Mouse (Mus musculus): ENCODE results near the gene Adad2. TPM values are rescaled to one million over a fixed set of nuclear protein-coding genes. Genes with fewer than 3 reads are reported as not detected.

Adad2 gene
- total RNA-seq, 2 experiments from 2014 or later = not detected

- ATAC-seq (replicated peaks; ENCODE audit: poor library complexity, severe bottlenecking) = no peak
These were observed 24.2 kb downstream of the Adad2 start for GRCm38 (mm10) chr8:119636766-119637165.

GRCm38 (mm10) chr8:119637381-119637780 lies 24.8 kb downstream of the Adad2 start:
- ATAC-seq (replicated peaks; ENCODE audit: poor library complexity, severe bottlenecking) = no peak

DNA sequence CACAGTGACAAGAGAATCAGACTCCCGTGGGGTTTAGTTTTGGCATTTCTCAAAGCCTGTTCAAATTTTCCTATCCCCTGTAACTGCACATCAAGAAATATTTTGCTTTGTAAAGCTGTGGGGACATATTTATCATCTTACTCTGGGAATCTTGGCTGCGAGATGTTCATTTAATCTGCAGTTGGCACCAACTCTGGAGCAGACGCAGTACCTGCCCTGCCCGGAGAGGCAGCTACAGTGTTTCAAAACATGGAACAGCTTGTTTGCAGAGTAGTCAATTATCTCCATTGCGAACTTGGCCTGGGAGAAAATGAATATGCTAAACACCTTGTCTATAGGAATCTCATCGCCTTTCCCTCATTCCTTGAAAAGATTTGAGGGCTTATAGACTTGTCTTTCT lies 25.7 kb downstream of the Adad2 start:
- ATAC-seq (replicated peaks; ENCODE audit: poor library complexity, severe bottlenecking) = no peak

- ATAC-seq (replicated peaks; ENCODE audit: poor library complexity, severe bottlenecking) = no peak
These were observed 27.3 kb downstream of the Adad2 start for GRCm38 (mm10) chr8:119639798-119640197.

- no peak for ATAC-seq (replicated peaks; ENCODE audit: poor library complexity, severe bottlenecking)
These were observed 28.5 kb downstream of the Adad2 start for GRCm38 (mm10) chr8:119641058-119641457.

GRCm38 (mm10) chr8:119642960-119643359 lies 30.4 kb downstream of the Adad2 start:
- ATAC-seq (replicated peaks; ENCODE audit: poor library complexity, severe bottlenecking) = no peak

DNA sequence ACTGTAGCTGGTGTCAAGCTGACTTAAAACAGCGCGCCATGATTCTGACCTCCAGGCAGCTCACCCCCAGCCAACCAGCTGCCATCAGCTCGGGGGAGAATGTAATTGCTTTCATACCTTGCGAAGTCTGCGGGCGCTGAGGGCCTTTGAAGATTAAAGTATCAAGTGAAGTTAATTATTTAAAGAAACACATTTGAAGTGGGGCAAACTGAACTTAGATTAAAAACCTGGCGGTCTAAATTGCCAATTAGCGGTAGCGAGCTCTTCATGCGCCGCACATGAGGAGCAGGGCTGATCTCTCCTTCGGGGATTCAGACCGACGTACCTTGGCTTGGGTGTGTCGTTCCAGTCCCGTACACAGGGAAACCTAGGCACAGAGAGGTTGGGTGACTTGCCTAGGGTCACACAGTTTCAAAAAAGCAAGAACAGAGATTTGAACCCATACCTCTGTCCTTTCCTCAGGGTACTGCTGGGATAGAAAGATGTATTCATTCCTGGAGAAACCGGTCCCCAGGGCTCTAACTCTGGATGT lies 31.9 kb downstream of the Adad2 start:
- no peak for ATAC-seq (replicated peaks; ENCODE audit: poor library complexity, severe bottlenecking)

GRCm38 (mm10) chr8:119644981-119645597 lies 32.5 kb downstream of the Adad2 start:
- ATAC-seq (replicated peaks; ENCODE audit: poor library complexity, severe bottlenecking) = no peak

DNA sequence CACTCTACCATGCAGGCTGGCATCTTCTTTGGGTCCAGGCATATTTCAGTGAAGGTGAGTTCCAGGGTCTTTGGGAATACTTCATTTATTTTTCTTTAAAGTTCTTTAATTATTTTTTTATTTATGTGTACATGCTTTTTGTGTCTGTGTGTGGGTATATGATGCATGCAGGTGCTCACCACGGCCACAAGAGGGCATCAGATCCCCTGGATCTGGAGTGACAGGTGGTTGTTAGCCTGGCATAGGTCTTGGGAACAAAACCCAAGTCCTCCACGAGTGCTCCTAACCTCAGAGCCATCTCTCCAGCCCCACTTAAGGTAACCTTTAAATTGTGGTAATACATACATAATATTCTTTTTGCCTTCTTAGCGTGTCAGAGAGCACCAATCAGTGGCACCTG lies 33.6 kb downstream of the Adad2 start:
- no peak for ATAC-seq (replicated peaks; ENCODE audit: poor library complexity, severe bottlenecking)

DNA sequence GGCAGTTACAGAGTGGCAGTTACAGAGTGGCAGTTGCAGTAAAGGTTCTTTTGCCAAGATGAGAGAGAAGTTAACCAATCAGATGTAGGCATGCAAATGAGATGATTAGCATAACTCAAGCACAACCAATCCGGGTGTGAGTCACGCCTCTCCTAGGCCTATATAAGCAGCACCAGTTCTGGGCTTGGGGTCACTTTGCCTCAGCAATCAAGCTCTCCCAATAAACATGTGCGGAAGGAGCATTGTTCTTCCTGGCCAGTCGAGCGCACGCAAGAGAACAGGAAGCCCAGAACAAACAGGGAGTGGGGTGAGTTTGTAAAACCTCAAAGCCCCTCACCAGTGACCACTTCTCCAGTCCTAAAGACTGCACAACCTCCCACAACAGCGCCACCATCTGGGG lies 34.3 kb downstream of the Adad2 start:
- no peak for ATAC-seq (replicated peaks; ENCODE audit: poor library complexity, severe bottlenecking)

- ATAC-seq (replicated peaks; ENCODE audit: poor library complexity, severe bottlenecking) = no peak
These were observed 38.8 kb downstream of the Adad2 start for GRCm38 (mm10) chr8:119651324-119651723.

GRCm38 (mm10) chr8:119656709-119657464 lies 44.3 kb downstream of the Adad2 start:
- 0 out of 2 replicates have a peak, but pooled peaks have one; percentile 42 for ATAC-seq (replicated peaks; ENCODE audit: poor library complexity, severe bottlenecking)

DNA sequence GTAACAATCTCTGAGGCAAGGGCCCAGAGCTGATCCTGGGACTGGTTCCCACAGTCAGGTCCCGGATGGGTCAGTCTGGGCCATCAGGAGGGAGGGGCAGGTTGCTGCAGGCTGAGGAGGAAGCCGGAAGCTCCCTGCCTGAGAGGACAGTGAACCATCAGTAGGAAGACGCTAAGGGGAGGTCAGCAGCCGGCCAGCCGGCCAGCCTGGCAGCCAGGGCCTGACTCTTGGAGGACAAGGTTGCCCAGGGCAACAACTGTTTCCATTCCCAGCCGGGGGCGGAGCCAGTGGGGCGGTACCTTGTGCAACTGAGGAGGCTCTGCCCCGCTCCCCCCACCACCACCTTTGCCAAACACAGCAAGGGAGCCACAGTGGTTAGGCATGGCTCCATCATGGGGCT lies 48.5 kb downstream of the Adad2 start:
- no peak for ATAC-seq (replicated peaks; ENCODE audit: poor library complexity, severe bottlenecking)

DNA sequence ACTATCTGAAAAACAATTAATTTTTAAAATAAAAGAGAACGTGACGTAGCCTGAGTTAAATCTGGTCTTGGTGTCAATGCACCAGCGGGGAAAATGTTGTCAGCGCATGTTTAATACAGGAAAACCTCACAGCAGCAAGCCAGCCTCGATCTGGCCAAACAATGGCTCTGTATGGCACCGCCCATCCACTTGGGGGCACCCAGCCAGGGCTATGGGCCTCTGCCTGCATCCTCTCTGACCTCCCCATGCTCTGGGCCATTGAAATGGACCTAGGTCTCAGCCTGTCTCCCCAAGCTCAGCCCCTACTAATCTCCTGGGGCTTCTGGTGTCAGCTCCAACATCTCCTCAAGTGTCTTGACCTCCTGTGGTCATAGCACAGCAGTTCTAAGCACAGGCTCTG lies 49.3 kb downstream of the Adad2 start:
- no peak for ATAC-seq (replicated peaks; ENCODE audit: poor library complexity, severe bottlenecking)

DNA sequence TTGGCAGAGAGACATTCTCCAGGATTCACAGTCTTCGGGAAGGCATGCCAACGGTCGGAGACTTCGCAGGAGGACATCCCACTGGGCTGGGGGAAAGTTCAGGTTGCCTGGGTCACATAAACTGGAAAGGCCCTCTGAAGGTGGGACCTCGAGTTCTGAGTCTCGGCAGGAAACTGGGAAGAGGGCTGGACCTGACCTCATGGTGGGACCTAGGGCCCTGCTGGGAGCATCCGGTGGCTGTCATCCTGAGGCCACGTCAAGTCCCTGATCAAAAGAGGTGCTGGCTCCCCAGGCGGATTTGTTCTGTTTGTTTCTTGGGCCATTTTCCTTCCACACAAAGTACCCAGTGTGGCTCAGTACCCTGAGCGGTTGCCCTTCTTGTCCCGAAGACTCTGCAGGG lies 50.9 kb downstream of the Adad2 start:
- no peak for ATAC-seq (replicated peaks; ENCODE audit: poor library complexity, severe bottlenecking)

DNA sequence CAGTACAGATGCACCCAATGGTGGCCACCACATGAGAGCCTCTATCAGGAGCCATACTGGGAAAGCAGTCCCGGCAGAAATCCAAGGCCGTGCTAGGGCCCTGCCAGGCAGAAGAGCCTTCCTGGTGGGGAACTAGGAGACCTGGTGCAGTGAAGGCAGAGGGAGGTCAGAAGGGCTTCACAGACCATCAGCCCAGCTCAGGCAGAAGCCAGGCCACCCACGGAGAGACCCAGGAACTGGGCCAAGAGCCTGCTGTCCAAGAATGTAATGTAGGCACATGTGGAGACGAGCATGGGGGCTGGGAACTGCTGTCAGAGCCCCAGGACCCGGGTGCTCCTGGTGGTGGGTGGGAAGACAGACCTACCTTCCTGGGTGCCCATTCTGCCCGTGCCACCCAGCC lies 52.7 kb downstream of the Adad2 start:
- no peak for ATAC-seq (replicated peaks; ENCODE audit: poor library complexity, severe bottlenecking)

Other genes starting within 250 kb of the Adad2 start
- gene Mlycd, start 217.9 kb upstream of the Adad2 start, total RNA-seq (2014; fragmentation: Nextera tagmentation) = 15.5 and 17.4 TPM in 2 replicates
- 10.4 and 11.1 TPM in 2 replicates for gene Mlycd, start 217.9 kb upstream of the Adad2 start, total RNA-seq (2017)
- gene Osgin1, start 178.6 kb upstream of the Adad2 start, total RNA-seq (2014; fragmentation: Nextera tagmentation) = 1.0 and 4.3 TPM in 2 replicates
- 0.93 and 1.8 TPM in 2 replicates for gene Osgin1, start 178.6 kb upstream of the Adad2 start, total RNA-seq (2017)
- gene Necab2, start 166.0 kb upstream of the Adad2 start, total RNA-seq (2014; fragmentation: Nextera tagmentation) = not detected in 2 replicates
- gene Necab2, start 166.0 kb upstream of the Adad2 start, total RNA-seq (2017) = not detected in 2 replicates
- gene Slc38a8, start 111.0 kb upstream of the Adad2 start, total RNA-seq (2014; fragmentation: Nextera tagmentation) = not detected in 2 replicates
- gene Slc38a8, start 111.0 kb upstream of the Adad2 start, total RNA-seq (2017) = not detected in 2 replicates
- gene Mbtps1, start 54.0 kb upstream of the Adad2 start, total RNA-seq (2014; fragmentation: Nextera tagmentation) = 56.5 and 57.3 TPM in 2 replicates
- gene Mbtps1, start 54.0 kb upstream of the Adad2 start, total RNA-seq (2017) = 44.0 and 46.6 TPM in 2 replicates
- 23.8 and 29.1 TPM in 2 replicates for gene Hsdl1, start 37.6 kb upstream of the Adad2 start, total RNA-seq (2014; fragmentation: Nextera tagmentation)
- 34.7 and 50.2 TPM in 2 replicates for gene Hsdl1, start 37.6 kb upstream of the Adad2 start, total RNA-seq (2017)
- not detected in 2 replicates for gene Dnaaf1, start 37.5 kb upstream of the Adad2 start, total RNA-seq (2014; fragmentation: Nextera tagmentation)
- gene Dnaaf1, start 37.5 kb upstream of the Adad2 start, total RNA-seq (2017) = 0.13 TPM in 1 of 2 replicates, not detected in the other
- 3.0 and 13.8 TPM in 2 replicates for gene Taf1c, start 7.5 kb upstream of the Adad2 start, total RNA-seq (2014; fragmentation: Nextera tagmentation)
- gene Taf1c, start 7.5 kb upstream of the Adad2 start, total RNA-seq (2017) = 6.8 and 11.0 TPM in 2 replicates
- not detected in 2 replicates for gene Kcng4, start 22.9 kb downstream of the Adad2 start, total RNA-seq (2014; fragmentation: Nextera tagmentation)
- not detected in 2 replicates for gene Kcng4, start 22.9 kb downstream of the Adad2 start, total RNA-seq (2017)
- not detected in 2 replicates for gene Wfdc1, start 53.6 kb downstream of the Adad2 start, total RNA-seq (2014; fragmentation: Nextera tagmentation)
- not detected in 2 replicates for gene Wfdc1, start 53.6 kb downstream of the Adad2 start, total RNA-seq (2017)
- gene Atp2c2, start 87.3 kb downstream of the Adad2 start, total RNA-seq (2014; fragmentation: Nextera tagmentation) = not detected in 2 replicates
- not detected in 2 replicates for gene Atp2c2, start 87.3 kb downstream of the Adad2 start, total RNA-seq (2017)
- 7.5 and 11.2 TPM in 2 replicates for gene Tldc1, start 165.7 kb downstream of the Adad2 start, total RNA-seq (2014; fragmentation: Nextera tagmentation)
- gene Tldc1, start 165.7 kb downstream of the Adad2 start, total RNA-seq (2017) = 2.2 and 3.9 TPM in 2 replicates
- 136 and 152 TPM in 2 replicates for gene Cotl1, start 227.8 kb downstream of the Adad2 start, total RNA-seq (2014; fragmentation: Nextera tagmentation)
- gene Cotl1, start 227.8 kb downstream of the Adad2 start, total RNA-seq (2017) = 127 and 150 TPM in 2 replicates
- 2.5 and 5.3 TPM in 2 replicates for gene Klhl36, start 249.5 kb downstream of the Adad2 start, total RNA-seq (2014; fragmentation: Nextera tagmentation)
- 3.5 and 6.7 TPM in 2 replicates for gene Klhl36, start 249.5 kb downstream of the Adad2 start, total RNA-seq (2017)